Mouse (Mus musculus): ENCODE measurements around the gene Tbc1d4.

- TF ChIP-seq POLR2A (IDR thresholded peaks at IDR 0.05; ENCODE audit: borderline replicate concordance, low read depth, low read length) = no peak
- no peak for TF ChIP-seq CTCF (IDR thresholded peaks at IDR 0.05; ENCODE audit: low read depth, low read length)
These were observed 45.5 kb upstream of the Tbc1d4 start for GRCm38 (mm10) chr14:101654526-101654909.

Data from bone marrow macrophage, adult 2 months (primary cell).